Mouse (Mus musculus) G1E (cell line): ENCODE measurements around the gene Pde6d.

Source experiments
- CTCF ChIP-seq: IDR thresholded peaks from 2 replicates; pipeline ENCODE4 v1.5.1; 2012; ENCODE audit warnings: low read depth, low read length, inconsistent platforms, mixed read lengths
- GATA1 ChIP-seq: IDR thresholded peaks from 2 replicates; pipeline ENCODE4 v1.6.1; 2012; ENCODE audit warnings: borderline replicate concordance, low read length, inconsistent platforms, mixed read lengths
- POLR2AphosphoS5 ChIP-seq: IDR thresholded peaks from 2 replicates; pipeline ENCODE4 v1.6.1; 2012; ENCODE audit warnings: low read depth, low read length, inconsistent platforms; ENCODE audit not compliant: insufficient replicate concordance
- TAL1 ChIP-seq: conservative IDR thresholded peaks from 2 replicates; pipeline ENCODE4 v1.6.1; 2012; ENCODE audit warnings: low read depth, low read length, inconsistent platforms, mixed read lengths

- TF ChIP-seq CTCF (no peak), POLR2AphosphoS5 (no peak), GATA1 (no peak), TAL1 (no peak)
Observed at GRCm38 (mm10) chr1:86505461-86505860, 77.0 kb downstream of the Pde6d start.
